Mouse (Mus musculus) lung, postnatal 25 days (tissue): ENCODE results near the gene Gm10778.
A peak's percentile ranks its signal among the peaks of the same experiment; 100 is the strongest.

Experiments
- DNase-seq: peaks from one replicate; pipeline ENCODE4 v3.0.0; 2022; ENCODE audit warnings: low spot score

Gm10778 gene

DNA sequence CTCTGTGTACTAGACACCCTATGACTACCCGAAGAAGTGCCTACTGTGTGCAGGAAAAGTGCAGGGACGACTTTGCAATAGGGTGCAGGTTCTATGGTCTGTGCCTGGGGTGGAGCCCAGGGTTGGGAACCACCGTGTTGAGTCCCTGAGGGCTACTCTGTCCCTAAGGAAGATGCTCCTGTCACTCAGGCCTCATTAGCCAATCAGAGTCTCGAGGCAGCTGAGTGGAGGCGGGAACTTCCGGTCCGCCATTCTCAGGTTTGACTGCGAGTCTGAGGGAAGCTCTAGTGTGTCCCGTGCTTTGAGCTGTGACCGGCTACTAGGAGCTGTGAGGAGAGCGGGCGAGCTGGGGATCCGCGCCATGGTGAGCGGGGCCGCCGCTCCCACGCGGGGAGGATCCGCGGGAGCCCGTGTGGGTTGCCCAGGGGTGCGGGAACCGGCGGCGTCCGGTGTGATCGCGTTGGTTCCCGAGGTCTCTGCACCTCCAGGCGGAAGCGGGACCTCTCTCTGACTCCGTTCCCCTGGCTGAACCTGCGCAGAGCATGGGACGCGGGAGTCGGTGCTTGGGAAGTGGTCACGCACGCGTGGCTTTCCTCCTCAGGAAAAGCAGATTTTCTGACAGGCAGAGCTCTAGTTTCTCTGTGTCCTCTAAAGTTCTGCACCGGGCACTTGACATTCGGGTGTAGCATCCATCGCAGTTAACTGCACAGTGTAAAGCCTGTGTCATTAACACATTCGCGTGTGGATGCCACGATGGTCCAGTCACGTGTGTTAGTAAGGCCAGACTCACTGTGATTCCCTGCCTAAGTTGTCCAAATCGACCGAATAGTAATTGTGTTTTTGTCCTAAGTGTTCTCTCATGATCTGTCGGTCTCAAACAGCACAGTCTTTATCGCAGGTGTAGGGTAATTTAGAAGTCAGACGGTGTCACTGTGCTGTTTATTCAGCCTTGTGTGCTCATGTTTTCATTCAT lies at the start of gene Gm10778:
Gene Gm10778, plus strand, starts transcription at position 257 of the 973 bp plus-strand sequence.
- peak; percentile 91 for DNase-seq

DNA sequence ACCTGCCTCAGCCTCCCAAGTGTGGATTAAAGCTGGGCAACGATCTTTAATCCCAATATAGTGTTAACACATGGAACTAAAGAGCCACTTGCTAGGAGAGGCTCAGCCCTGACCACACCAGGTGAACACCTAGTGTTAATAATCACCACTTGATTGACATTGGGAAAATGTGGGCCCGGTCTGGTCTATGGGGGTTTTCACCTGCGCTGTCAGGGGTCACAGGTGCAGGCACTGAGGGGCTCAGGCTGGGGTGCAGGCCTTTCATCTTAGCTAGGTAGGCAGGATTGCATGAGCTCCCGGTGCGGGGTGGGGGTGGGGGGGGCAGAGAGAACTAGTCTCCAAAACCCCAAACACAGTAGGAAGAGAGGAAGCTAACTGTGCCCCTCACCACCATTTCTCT lies 49.2 kb upstream of the Gm10778 start:
- DNase-seq: no peak

DNA sequence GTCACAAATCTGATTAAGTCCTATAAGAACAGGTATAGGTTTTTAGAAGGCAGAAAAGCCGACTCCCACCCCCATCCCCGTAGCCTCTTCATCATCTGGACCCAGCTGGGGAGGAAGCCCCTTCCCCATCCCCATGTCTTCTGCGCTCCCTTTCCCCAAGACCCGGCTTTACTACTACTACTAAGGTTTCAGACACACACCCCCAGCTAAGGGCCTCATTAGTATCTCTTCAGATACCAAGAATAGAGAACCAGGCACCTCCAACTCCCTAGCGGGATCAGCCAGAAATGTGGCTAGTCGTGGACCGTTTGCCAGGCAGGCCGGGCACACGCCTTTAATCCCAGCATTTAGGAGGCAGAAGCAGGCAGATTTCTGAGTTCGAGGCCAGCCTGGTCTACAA lies 48.8 kb upstream of the Gm10778 start:
- no peak for DNase-seq

DNA sequence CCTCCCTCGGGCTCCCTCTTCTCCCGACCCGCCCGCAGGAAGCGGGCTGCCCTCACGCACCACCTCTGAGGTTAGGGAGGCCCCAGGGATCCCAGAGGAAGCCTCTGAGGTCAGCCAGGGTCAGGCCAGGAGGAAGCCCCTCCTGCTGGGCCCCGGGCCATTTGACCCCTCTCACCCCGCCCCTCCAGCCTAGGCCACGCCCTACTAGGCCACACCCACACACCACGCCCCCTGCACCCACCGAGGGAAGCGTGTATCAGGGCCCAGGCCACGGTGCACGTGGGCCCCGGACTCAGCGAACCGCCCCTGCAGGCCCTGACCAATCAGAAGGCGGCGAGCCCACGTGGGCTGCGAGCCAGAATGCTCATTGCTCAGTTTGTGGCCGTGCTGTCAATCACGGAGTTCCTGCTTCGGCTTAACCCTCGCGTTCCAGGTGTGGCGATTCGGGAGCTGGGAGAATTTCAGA lies 48.1 kb upstream of the Gm10778 start, which contains the start of gene Tle6:
Gene Tle6, minus strand, starts transcription at position 336 of the 466 bp plus-strand sequence.
- DNase-seq: peak; percentile 96

DNA sequence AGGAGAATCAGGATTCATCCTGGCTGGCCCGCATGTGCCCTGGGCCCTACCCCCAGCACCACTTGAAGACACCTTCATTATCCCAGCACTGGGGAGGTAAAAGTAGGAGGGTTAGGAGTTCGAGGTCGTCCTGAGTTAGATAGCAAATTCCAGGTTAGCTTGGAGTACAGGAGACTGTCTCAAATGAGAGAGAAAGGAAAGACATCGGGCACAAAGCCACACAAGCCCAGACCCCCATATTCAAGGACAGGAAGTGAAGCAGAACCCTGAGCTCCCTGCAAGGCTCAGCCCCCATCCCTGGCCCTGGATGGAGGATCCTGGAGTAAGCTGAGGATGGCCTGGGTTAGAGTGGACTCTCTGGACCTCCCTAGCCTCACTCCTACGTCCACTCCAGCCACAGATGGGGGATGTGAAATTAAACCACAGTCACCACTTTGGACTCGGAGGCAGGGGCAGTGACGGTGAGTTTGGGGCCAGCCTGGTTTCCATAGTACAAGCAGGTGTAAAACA lies 47.4 kb upstream of the Gm10778 start:
- DNase-seq: no peak

DNA sequence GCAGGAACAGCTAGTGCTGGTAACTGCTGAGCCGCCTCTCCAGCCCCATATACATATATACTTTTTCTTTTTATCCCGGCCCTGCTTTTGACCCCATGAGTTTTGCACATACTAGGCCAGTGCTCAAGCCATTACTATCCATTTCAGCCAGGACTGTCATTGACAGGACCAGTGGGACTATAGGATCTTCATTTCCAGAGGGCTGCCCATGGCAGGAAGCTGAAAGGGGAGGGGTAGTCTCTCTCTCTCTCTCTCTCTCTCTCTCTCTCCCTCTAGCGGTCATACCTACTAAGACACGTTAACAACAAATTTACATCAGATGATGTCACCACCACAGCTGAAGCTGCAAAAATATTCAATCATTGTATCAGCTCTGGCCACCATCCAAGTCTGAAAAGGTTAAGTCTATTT lies 46.1 kb upstream of the Gm10778 start:
- DNase-seq: peak; percentile 50

DNA sequence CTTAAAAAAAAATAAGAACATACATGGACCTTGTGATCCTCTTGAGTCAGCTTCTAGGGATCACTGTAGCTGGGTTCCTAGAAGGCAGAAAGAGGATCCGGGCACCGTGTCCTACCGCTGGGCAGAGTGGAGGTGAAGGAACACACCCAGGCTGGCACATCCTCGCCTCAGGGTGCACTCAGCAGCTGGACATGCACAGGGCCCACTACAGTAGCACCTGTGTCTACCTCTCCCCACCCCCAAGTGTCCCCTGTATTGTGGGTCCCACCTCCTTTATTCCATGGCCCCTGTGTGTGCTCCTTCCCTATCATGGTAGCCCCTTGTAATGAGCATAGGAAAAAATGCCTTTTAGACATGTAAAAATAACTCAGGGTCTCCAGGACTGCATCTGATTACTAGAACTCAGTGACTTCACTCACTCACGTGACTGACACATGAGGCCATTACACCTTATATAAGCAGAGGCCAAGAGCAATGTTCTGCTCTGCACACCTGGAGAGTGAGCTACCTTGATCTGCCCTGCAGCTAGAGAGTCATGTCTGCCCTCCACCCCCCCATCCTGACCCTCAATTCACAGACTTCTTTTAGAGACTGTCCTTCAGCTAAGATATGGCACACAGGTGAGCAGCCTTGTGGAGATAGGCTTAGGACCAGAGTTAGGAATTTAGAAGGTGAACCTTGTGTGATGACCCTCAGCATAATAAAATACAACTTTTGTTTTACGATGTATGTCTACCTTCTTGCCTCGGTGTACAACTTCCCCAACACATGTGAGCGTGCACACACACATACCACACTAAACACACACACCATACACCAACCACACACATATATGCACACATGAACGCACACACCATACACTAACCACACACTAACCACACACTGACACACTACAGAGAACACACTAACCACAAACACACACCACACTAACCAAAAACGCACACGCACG lies 44.6 kb upstream of the Gm10778 start:
- DNase-seq: no peak

DNA sequence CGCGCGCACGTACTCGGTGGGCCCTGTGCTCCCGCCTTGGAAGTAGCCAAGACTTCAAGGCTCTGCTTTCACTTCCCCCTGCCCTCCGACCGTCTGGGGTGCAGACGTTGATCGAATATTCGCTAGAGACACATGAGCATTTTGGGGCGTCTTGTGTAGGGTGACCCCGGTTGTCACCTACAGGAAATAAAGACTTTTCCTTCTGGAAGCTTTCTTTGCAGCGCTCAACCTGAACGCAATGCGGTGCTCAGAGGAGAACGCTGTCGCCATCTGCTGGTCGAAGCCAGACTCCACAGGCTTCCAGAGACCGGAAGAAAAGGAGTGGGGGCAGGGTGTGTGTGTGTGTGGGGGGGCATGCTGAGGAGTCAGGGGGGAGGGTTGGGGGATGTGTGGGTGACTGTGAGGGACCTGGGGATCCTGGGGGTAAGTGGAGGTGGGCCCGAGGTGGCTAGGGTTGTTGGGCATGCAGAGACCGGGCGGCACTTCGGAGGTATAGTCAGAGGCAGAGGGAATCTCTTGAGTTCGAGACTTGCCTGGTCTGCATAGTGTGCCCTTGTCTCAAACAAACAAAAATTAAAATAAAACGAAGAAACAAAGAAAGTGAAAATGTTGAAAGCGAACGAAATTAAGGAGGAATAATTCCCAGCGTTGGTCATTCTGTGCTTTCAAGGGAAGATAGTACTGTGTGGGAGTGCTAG lies 43.7 kb upstream of the Gm10778 start:
- DNase-seq: peak; percentile 90

DNA sequence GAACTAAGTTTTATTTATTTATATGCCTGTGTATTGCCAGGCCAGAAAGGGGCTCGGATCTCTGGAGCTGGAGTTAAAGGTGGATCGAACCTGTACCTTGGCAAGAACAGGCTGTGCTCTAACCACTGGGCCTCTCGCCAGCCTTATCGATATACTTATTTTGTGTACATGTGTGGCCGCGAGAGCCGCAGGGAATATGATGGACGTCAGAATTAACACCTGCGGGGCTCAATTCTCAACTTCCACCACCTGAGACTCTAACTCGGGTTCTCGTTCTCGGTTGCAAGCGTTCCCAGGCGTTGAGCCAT lies 43.2 kb upstream of the Gm10778 start:
- DNase-seq: no peak

DNA sequence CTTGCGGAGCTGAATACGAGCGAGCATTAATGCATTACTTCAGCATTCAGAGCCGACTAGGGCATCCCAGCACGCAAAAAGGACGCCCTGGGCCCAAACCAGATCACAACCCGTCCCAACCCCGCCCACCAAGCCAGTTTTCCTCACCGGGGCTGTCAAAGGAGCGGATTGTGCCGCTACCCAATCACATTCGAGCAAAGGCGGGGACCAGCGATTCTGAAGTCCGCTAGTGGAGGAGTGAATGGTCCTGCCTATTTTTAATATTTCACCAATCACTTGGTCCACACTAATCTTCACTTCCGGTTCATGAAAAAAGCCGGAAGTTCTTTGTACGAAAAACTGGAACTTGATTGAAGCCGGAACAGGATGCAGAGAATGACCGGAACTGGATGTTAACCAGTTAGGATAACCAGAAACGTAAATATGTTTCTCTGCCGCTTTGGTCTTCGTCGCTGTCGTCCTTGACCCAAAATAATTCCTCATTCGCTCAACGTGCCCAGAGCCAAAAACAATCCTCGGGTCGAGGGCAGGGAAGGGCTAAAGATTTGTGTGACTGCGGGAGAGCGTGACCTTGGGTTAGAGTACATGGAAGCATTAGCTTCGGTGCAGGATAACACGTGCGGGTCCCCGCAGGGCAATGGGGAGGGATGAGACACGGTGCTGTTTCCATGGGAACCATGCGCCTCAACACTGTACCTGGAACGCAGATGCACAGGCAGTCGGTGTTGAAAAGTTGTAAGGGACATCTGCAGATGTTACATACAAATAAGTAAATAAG lies 42.7 kb upstream of the Gm10778 start, which contains the start of gene BC025920:
Gene BC025920, plus strand, starts transcription at position 297 of the 778 bp plus-strand sequence.
- peak; percentile 98 for DNase-seq

DNA sequence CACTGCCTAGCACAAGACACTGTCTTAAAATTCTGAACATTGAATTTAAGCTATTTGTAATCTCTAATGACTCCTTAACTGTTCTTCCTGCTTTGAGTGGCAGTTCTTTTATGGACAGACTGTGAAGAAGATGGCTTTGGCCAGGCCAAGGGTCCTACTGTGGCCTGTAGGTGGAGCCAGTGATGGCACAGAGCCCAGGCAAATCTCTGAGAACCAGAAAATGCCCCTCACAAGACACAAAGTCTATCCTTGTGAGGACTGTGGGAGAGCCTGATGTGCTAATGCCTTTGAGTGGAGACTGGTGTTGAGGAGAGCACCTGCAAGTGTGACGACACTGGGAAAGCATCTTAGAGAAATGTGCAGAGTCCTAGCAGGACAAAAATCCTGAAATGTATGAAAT lies 40.6 kb upstream of the Gm10778 start:
- no peak for DNase-seq

DNA sequence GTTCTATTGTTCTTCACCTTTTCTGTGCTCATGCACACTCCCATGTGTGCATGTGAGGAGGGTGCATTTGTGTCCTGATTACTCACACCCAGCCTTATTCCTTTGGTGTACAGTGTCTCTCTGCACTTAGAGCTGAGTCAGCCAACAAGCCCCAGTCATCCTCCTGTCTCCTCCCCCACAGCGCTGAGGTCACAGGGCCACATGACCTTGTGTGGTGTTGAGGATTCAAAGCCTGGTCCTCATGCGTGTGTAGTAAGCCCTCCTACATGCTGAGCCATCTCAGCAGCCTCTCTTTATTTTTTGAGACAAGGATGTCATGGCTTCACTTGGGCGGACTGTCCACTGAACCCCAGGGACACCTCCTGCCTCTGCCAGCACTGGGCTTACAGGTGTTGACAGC lies 36.1 kb upstream of the Gm10778 start:
- DNase-seq: no peak

DNA sequence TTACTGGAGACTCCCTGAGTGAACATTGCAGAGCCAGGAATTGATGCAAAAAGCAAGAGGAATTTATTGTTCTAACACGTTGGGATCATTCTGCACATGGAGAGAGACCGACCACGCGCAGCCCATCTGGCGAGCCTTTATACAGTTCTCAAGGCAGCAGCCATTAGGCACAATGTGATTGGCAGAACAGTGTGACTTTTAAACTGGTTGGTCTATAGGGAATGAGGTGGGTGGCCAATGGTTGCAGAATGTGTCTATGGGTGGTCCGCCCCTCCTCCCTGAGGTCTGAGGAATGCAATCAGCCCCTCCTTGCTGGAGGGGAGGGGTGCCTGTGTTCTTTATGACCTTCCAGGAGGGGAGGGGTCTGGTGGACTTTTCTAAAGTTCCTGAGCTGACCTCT lies 33.4 kb upstream of the Gm10778 start:
- DNase-seq: no peak

DNA sequence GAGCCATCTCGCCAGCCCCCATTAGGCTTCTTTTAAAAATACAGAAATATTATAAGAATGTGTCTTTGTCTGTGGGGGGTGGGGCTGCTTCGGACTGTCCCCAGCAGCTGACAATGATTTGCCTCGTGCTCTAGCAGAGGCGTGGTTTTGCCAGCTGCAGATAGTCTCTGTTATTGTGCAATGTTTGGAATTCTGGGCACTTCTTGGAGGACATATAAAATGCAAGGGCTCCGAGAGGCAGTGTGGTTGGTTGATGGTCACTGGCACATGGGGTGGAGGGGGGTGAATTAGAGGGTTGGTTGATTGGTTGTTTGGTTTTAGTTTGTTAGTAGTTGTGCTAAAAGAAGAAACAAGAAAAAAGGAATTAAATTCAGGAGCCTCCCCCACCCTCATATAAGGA lies 28.9 kb upstream of the Gm10778 start:
- DNase-seq: no peak

DNA sequence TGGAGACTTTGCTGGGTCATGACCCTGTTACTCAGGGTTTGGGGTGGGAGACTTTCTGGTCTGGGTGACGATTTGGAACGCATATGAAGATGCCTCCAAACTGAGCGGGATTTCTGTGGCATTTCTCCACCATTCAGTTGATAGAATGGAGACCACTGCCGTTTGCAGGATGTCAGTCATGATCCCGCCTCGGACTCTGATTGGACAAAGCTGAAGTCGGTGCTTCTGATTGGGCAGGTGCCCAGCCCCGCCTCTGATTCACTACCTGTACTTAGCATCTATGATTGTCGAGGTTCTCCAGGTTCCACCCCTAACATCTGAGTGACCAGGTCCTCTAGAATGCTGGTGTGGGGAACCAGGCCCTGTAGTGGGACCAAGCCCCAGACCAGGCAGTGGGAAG lies 28.1 kb upstream of the Gm10778 start:
- DNase-seq: no peak

DNA sequence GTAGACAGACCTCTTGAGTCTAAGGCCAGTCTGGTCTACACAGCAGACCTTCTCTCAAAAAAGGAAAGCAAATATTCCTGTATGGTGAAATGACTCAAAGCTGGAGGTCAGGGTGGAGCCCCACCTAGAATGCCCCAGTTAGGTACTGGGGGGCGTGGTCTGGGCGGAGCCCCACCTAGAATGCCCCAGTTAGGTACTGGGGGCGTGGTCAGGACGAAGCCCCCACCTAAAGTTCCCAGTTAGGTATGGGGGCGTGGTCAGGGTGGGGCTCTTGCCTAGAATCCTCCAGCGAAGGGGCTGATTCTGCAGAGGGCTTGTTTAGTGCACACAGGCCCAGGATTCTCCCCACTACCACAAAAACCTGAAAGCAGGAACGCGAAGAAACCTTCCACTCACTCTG lies 25.4 kb upstream of the Gm10778 start:
- no peak for DNase-seq

DNA sequence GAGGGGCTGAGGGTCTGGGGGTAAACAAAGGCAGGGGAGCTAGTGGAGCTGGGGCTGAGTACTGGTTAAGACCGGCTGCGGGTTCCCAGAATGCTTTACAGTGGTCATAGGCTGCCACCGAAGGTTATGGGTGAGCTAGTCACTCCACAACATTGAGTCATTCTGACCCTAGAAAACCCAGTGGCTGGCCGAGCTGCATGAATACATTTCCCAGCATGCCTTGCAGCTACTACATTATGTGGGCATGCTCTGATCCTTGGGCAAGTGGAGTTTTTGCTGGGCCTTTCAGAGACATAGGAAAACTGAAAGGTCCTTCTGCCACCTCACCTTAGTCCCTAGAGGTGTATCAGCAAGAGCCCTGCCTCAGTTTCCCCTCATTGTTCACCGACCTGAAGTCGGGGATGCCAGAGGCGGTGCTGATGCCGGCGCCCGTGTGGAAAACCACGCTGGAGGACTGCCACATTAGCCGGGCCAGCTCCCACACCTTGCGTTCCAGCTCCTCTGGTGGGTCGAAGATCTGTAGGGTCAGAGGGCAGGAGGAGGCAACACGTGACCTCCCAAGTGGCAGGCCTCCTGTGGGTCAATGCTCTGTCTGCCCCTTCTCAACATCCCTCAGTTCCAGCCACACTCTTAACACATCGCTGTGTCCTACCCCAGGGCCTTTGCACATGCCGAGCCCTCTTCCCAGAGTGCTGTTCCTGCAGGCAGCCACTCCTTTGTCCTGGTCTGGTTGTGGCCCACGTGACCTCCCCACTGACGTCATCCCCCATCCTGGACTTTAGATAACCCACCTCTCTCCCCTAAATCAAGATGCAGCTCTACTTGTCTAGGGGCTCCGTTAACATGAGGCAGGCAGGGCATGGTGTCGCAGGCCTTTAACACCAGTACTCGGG lies 22.5 kb upstream of the Gm10778 start:
- DNase-seq: no peak

DNA sequence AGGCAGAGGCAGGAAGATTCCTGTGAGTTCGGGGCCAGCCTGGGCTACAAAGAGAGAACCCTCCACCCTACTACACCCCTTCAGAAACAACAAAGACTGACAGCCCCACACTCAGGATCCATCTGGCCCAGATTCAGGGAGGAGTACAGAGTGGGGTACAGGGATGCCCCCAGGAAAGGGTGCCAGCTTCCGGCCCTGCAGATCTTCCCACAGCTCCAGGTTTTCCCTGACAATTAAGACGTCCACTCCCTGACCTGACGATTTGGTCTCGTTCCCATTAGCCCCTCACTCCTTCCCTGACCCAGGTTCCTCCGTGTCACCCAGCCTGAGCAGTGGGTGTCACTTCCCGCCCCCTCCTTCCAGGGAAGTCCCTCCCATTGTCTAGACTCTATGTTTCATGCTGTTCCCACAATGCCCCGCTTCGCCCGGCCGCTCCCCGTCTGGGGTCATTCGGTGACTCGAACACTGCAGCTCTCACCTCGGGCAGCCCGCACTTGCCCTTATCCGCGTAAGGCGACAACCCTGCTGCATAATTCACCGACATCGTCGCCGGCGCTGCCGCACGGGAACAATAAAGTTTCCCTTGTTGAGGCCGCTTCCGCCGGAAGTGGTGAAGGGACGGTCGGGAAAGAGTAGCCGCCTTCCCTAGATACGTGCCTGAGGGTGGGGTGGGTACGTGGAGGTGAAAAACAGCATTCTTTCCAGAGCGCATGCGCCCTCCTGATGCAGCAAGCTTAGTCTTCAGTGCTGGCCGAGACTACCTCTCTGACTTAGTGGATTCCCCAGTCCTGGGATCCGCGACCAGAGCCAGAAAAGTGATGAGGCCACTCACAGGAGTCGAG lies 21.6 kb upstream of the Gm10778 start, which contains the start of gene Sirt6:
Gene Sirt6, minus strand, starts transcription at position 804 of the 842 bp plus-strand sequence.
- DNase-seq: peak; percentile 95

DNA sequence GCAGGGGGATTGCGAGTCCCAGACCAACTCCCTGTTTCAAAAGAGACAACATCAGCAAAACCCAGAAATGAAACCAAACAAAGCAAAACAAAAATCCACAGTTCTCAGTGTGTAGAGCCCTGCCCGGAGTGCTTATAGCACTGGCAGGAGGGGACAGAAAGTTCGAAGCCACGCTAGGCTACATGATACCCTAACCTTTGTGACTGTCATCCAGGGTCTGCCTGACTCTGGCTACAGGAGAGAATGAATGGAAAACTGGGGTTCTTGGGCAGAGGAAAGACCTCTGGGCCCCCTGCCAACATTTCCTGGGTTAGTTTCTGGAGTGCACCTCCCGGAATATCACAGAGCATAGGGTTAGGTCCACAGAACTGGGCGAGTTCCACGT lies 21.0 kb upstream of the Gm10778 start:
- DNase-seq: no peak
